Mouse (Mus musculus) urinary bladder, adult 2 months (tissue): ENCODE results near the gene Ubash3a. TPM values are rescaled to one million over a fixed set of nuclear protein-coding genes. Genes with fewer than 3 reads are reported as not detected.

Source experiments
- DNase-seq: peaks from one replicate; pipeline ENCODE4 v3.0.0; 2022; ENCODE audit warnings: low spot score
- polyA plus RNA-seq: library from polyadenylated mRNA; depleted of rRNA; stranded (reverse); fragments of >200 nt; gene quantifications from 2 replicates; pipeline ENCODE4 v1.2.3, GENCODE M21; 2012; rRNA removed

Ubash3a gene
- polyA plus RNA-seq, 1 experiment = 0.36 TPM

GRCm38 (mm10) chr17:31280269-31280668 lies 72.6 kb downstream of the Ubash3a start:
- no peak for DNase-seq

DNA sequence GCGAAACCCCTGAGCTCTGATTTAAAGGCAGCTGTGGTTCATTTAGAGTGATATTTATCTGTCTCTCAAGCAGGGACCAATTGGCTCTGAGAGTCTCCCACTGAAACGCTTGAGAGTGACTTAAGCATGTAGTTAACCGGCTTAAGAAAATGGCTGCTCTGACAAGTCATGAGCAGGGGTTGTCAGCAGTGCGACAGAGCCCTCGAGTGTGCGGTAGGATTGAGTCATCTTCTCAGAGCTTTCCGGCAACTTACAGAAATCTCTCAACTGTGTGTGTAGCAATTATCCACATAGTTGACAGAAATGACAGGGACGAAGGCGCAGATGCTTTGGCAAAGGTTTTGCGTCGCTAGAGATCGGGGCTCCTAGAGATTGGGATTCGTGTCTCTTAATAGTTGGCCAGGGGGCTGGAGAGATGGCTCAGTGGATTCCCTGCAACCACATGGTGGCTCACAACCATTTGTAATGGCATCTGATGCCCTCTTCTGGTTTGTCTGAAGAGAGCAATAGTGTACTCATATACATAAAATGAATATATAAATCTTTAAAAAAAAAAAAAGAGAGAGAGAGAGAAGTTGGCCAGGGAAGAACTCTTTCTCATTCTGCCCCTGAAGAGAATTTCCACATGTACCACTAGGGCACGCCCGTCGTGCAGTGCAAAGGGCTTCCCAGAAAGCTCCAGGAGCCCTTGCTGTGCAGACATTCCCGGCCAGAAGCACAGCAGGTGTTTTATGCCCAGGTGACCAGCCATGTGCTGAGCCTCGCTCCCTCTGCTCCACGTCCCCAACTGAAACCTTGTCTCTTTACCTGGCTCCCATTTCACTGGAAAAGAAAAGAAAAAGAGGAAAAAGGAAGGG lies 74.4 kb downstream of the Ubash3a start:
- DNase-seq = no peak

- DNase-seq = no peak
Measured at GRCm38 (mm10) chr17:31282687-31283053, 75.0 kb downstream of the Ubash3a start.

GRCm38 (mm10) chr17:31285867-31286266 lies 78.2 kb downstream of the Ubash3a start:
- no peak for DNase-seq

DNA sequence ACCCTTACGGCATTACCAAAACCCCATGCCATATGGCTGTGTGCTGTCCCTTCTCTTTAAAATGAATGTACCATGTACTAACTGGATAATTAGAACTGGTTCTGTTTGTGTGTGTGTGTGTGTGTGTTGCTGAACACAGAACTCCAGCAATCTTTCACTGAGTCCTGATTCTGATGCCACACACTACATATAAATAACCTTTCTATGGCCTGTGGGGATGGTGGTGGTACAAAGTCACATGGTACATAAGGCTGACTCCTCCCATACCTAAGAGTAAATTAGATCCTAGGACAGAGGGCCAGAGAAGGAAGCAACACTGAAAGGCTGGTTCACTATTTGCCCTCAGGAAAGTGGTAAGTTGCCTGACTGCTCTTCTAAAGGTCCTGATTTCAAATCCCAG lies 78.8 kb downstream of the Ubash3a start, which contains the start of gene Slc37a1:
TSS of gene Slc37a1 (plus strand) at position 301 of the 400 bp plus-strand sequence.
- no peak for DNase-seq

DNA sequence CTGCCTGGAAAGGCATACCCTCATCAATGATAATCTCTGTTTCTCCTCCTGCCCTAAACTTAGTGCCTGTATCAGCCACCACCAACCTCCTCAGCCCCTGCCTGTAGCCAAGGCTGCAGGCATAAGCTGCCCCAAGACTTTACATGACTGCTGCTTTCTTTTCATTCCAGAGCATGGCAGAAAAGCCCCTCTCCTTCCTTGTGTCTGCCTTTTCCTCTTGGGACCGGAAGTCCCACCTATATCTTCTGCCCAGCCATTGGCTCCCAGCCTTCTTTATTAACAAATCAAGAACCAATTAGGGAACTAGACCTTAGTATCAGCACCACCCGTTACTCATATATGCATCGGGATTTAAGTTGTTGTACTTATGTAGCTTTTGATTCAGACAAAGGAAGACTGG lies 79.5 kb downstream of the Ubash3a start:
- no peak for DNase-seq

DNA sequence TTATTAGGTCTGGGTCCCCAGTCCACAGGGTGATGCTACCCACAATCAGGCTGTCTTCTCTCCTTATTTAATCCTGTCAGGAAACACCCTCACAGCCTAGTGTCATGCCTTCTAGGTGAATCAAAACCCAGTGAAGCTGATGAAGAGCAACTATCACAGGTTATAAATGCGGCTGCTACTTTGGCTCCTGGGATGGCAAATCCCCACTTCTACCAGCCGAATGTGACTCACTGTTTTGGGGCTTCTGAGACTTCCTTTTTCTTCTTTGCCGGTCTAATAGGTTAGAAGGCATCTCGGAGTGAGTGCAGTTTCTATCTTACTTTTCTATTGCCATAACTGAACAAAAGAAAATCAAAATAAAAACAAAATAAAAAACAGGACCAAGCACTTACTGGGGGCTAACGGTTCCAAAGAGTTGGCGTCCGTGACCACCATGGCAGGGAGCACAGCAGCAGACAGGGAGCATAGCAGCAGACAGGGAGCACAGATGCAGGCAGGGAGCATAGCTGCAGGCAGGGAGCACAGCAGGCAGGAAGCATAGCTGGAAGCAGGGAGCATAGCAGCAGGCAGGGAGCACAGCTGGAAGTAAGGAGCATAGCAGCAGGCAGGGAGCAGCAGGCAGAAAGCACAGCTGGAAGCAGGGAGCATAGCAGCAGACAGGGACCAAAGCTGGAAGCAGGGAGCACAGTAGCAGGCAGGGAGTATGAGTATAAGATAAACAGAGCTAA lies 81.5 kb downstream of the Ubash3a start:
- no peak for DNase-seq

- no peak for DNase-seq
Measured at GRCm38 (mm10) chr17:31290311-31290710, 82.6 kb downstream of the Ubash3a start.

- DNase-seq = no peak
Measured at GRCm38 (mm10) chr17:31290859-31291258, 83.2 kb downstream of the Ubash3a start.

- no peak for DNase-seq
Measured at GRCm38 (mm10) chr17:31294363-31295214, 86.9 kb downstream of the Ubash3a start.

- no peak for DNase-seq
Measured at GRCm38 (mm10) chr17:31295215-31295891, 87.7 kb downstream of the Ubash3a start.

GRCm38 (mm10) chr17:31295892-31296781 lies 88.5 kb downstream of the Ubash3a start:
- peak; percentile 85 for DNase-seq

Other genes starting within 250 kb of the Ubash3a start
- 7.4 and 9.9 TPM in 2 replicates for gene Abcg1, start 150.2 kb upstream of the Ubash3a start, polyA plus RNA-seq
- gene Tff3, start 78.2 kb upstream of the Ubash3a start, polyA plus RNA-seq = not detected in 2 replicates
- gene Tff2, start 63.6 kb upstream of the Ubash3a start, polyA plus RNA-seq = 0.17 TPM in 1 of 2 replicates, not detected in the other
- gene Tff1, start 42.6 kb upstream of the Ubash3a start, polyA plus RNA-seq = not detected in 2 replicates
- 0.03 and 0.08 TPM in 2 replicates for gene Tmprss3, start 8.9 kb upstream of the Ubash3a start, polyA plus RNA-seq
- gene Rsph1, start 69.5 kb downstream of the Ubash3a start, polyA plus RNA-seq = 1.2 and 2.2 TPM in 2 replicates
- 10.6 and 11.7 TPM in 2 replicates for gene Slc37a1, start 78.9 kb downstream of the Ubash3a start, polyA plus RNA-seq
- 33.1 and 35.0 TPM in 2 replicates for gene Pde9a, start 178.3 kb downstream of the Ubash3a start, polyA plus RNA-seq